Mouse (Mus musculus): ENCODE results near the gene Vps8.

Vps8 gene

DNA sequence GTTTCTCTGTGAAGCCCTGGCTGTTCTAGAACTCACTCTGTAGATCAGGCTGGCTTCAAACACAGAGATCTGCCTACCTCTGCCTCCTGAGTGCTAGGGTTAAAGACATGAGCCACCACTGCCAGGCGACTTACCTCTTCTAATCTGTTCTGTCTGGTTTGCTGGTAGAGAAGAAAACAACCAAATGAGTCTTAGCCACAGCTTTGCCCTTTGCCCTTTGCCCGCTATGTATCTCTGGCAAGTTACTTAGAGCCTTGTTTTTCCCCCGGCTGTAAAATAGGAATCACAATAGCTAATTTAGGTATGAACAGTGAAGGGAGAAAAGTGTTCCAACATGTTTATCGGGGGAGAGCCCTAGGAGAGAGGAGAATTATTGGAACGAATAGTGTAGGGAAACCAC, 18.3 kb upstream of the Vps8 start:
- 78% methylated on average over 5 of the region's 5 CpGs for WGBS

DNA sequence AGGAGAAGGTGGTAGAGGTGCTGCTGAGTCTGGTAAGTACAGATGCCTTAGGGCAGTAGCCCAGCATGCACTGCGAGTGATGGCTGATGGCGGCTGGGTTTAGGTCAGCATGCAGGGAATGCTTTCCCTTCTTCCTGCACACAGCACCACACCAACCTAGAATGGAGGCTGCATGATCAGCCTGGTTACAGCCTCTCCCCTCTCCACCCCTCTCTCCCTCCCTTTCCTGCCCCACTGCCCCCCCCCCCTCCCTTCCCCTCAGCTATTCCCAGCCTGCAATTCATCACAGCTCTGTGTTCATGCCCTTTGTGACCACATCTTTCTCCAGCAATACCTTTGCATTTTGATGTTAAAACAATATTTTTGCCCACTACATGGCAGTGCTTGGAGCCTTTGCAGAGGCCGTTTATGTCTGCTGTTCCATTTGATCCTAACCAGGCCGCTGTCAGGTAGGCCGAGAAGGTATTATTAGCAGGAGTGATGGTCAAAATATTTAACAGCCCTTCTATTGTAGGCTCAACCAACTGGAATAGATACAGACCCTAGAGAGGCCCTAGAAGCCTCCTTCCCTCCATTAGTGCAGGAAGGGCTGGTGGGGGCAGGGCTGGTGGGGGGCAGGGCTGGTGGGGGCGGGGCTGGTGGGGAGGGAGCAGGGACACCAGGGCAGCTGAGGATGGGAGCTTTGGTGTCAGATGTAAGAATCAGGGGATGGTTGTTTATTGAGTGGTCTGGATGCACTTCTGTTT, 17.5 kb upstream of the Vps8 start:
- WGBS: 71% methylated on average over 6 of the region's 6 CpGs

DNA sequence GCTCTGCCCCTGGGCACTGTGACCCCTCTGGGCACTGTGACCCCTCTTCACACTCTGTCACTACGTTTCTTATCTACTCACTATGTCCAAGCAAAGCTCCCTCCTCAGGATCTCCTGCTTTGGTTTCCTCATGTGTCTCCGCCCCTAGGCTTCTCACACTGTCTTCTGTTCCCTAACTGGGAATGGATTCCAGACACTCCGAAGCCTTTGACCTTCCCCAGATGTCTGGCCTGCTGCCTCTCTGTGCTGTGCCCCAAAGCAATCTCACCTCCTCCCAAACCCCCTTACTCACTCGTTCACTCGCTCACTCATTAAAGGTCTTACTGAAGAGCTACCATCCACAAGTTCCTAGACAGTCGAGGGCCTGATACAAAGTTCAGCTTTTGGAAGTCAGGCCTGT, 16.8 kb upstream of the Vps8 start:
- 89% methylated on average over 6 of the region's 6 CpGs for WGBS

DNA sequence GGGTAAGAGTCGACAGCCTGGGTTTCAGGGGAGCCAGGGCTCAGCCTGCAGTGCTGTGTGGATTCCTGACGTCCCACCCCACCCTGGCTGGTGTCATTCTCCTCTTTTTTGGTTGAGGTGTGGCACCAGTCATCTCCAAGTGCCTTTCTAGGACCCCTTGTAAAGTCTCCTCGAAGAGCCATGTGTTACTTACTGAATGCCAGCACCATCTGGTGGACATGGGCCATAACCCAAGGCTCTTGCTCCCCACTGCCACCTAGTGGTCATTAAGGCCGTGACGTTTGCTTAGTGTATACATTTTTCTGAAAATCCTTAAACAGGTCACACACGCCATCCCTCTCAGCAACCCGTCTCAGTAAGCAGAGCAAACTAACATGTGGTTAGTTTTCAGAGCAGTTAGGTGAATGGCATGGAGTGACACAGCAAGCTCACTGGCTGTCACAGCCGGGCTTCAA, 10.3 kb upstream of the Vps8 start:
- 19% methylated on average over 8 of the region's 8 CpGs for WGBS

DNA sequence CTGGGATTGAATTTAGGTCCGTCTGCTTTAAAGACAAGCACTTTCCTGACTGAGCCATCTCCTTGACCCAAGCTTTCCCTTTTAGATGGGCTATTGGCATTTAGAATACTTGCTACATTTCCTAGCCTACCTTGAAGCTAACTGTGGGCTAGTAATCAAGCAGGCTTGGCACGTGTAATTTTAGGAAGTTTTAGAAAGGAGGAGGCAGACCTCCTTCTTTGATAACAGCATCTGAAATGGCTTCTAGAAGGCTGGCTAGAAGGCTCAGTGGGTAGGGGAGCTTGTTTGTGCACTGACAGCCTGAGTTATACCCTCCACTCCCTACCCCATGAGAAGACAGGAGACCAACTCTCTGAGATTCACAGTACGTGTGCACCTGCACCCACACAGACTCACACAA, 9.1 kb upstream of the Vps8 start:
- WGBS: 72% methylated on average over 3 of the region's 3 CpGs

DNA sequence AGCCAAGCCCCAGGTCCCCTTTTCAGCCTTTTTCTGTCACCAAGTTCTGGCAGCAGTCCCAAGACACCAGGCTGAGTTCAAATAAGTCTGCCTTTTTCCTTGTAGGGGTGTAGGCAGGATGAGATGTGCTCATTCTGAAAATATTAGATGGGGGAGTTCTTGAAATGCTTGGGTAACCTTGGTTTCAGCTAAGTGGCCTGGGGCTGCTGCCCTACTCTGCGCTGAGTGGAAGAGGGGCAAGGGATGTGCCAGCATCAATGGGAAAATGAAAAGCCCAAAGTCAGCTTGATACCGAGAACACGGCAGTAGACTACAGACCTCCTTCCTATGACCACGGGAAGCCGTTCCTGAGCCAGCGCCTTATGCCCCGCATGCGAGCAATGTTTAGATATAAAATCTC, 7.8 kb upstream of the Vps8 start:
- 93% methylated on average over 8 of the region's 8 CpGs for WGBS

DNA sequence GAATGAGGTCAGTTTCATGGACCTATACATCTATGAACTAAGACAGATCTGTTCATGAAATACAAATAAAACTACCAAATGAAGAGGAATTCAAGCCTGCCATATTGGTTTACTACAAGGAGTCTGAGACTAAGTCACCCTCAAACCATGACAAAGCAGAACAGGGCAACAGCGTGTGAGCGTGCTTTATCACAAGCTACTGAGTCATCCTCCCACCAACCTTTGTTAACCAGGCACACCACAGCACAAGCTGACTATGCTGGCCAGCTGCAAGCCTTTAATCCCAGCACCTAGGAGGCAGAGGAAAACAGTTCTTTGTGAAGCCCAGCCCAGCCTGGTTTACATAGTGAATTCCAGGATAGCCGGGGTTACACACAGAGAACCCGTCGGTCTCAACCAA, 4.9 kb upstream of the Vps8 start:
- 71% methylated on average over 5 of the region's 5 CpGs for WGBS

DNA sequence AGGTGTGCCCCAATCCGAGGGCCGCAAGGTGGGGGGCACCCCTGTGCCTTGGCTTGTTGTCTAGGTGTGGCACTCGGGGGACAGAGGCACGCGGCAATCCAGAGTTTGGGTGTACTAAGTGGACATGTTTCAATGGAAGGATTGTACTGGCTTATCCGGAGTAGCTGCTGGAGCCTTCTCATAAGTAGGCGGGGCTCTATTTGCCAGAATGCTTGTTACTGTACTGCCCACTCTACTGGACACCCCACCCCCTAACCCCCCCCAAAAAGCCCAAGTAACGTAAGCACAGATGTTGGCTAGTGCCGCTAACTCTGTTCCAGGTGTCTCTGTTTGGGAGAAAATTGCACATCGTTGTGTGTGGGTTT, 610 bp downstream of the Vps8 start:
- 2% methylated on average over 10 of the region's 10 CpGs for WGBS

DNA sequence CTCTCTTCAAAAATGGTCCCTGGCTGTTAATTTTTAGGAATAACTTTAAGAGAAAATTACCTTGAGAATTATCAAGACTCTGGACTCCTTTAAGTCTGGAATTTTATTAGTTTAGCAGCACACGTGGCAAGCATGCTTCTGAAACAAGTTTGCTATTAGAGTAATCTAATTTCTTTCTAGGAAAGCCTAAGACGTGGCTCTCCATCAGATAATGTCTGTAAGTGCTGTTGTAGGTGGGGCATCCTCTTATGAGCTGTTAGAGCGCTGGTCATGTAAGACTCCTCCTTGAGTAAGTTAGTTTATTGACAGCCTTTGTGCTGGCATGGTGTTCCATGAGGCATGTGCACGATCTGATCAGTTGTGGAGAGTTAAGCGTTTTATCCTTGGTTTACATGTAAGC, 5.2 kb downstream of the Vps8 start:
- 85% methylated on average over 5 of the region's 5 CpGs for WGBS

DNA sequence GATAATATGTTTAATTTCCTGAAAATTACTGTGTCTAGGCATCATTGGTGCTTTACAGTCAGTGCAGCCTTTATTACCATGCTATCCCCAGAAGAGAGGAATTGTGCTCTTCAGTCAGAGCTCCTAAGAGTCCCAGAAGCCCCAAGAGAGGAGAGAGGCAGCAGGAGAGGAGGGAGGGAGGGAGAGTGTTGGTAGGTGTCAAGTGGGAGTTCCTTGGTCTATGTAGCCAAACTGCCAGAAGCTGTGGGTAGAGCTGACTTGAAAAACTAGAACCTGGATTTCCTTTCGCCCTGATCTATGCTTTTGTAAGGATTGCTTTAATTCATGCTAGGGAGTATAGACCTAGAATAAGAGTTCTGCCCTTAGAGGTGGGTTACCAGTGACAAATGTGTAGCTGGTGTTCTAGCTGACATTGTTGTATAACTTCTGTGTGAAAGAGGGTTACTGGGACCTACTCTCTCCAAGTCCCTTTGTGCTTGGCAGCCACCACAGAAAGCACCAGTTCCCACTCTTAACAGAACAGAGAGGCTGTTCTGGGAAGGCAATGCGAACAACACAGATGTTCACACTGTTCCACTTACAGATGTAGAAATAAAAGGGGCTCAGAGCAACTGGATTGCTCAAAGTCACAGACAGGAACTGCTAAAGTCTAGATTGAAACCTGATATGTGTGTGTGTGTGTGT, 7.6 kb downstream of the Vps8 start:
- 36% methylated on average over 2 of the region's 2 CpGs for WGBS

DNA sequence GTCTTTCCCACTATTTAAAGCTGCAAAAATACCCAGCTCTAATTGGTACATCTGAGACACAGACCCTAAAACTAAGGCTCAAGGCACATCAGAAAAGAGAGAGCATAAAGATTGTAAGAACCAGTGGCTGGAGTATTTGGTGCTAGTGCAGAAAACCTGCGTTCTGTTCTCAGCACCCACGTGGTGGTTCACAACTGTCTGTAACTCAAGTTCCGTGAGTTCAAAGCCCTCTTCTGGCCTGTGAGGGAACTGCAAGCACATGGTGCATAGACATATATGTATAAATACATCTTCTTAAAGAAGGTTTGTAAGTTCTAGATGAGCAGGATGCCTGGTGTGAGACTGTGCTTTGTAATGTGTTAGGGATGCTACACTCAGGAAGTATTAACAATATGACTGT, 8.7 kb downstream of the Vps8 start:
- 91% methylated on average over 3 of the region's 3 CpGs for whole genome bisulfite sequencing

DNA sequence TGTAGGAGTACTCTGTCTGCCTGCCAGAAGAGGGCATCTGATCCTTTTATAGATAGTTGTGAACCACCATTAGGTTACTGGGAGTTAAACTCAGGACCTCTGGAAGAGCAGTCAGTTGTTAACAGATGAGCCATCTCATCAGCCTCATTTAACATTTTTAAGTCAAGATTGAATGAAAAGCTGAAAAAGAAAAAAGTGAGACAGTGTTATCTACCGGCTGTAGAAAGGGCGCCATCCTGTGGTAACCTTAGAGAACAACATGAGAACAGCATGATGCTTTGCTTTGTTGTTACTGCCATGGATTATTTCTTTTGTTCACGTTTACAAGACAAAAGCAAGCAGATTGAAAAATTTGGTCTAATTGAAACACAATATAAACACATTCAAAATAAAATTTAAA, 10.6 kb downstream of the Vps8 start:
- WGBS: 40% methylated on average over 3 of the region's 3 CpGs

DNA sequence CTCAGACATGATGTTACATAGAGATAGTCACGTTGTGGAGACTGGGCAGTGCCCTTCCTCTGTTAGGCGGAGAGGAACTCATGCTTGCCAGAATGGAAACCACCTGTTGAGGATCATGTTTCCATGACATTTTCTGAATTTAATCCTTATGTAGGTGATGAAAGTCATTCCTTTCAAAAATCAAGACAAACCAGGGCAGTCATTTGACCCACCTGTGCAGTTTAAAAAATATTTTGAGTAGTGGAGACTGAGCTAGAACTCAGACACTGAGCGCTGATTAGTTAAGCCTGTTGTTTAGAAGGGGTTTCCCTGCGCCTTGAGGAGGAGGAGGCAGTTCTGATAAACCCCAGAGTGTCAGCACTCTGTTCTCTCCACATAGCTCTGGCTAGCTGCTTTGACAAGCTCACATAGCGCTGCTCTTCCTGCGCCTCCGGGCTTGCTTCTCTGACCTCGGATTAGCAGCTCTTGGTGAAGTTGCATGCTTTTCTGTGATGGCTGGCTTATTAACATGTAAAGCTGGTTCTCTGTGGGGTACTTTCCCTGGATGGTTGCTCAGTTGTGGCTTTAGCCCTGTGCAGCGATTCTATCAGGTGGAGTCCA, 22.2 kb downstream of the Vps8 start:
- WGBS: 75% methylated on average over 9 of the region's 9 CpGs

DNA sequence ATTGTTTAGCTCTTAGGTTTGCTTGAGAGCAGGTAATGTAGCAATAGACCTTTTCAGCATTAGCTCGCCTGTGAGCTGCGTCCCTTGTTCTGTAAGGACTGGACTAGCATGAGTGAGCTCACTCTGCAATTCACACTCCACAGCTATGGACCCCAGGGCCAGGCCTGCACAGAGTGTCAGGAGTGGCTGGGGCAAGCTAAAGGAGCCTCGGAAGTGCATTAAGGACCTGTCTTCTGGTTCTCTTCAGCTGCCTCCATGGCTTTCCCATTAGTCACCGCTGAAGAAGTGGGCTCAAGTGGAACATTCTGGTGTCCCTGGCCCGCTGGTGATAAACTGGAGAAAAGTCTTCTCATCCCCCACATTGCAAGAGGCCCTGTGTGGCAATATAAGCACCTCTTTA, 24.5 kb downstream of the Vps8 start:
- WGBS: 94% methylated on average over 5 of the region's 5 CpGs

DNA sequence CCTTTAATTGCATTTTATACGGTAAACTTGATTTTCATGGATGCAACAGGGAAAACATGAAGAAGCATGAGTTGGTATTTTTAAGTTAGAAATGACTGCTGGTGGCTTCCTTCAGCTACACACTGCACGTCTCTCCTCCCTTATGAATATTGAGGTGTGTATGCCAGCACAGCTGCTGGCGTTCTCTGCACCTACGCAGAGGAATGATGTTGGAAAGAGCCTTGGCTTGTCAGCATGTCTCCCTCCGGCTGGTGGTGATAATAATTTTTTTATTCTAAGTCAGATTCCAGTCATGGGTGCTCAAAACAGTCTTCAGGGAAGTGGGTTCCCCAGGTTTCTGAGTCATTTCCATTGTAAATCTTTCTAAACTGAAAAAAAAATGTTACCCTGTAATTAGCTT, 25.5 kb downstream of the Vps8 start:
- 65% methylated on average over 5 of the region's 5 CpGs for WGBS

DNA sequence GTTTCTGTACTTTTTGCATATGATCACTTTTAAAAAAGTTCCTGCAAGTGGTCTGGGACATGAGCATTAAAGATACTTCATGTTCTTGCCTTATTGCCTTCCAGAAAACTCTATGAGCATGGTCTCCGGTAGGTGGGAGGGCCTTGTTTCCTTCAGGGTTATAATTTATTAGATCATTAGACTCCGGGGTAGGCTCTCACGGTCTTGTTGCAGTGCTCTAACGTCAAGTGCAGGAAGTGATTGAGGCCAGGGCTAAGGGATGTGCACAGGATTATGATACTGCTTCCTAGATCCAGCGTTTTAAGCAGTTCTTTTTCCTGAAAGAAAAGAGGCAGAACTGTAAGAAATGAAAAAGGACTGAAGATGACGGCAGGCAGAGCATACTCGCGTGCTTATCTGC, 27.0 kb downstream of the Vps8 start:
- whole genome bisulfite sequencing: 87% methylated on average over 8 of the region's 8 CpGs

DNA sequence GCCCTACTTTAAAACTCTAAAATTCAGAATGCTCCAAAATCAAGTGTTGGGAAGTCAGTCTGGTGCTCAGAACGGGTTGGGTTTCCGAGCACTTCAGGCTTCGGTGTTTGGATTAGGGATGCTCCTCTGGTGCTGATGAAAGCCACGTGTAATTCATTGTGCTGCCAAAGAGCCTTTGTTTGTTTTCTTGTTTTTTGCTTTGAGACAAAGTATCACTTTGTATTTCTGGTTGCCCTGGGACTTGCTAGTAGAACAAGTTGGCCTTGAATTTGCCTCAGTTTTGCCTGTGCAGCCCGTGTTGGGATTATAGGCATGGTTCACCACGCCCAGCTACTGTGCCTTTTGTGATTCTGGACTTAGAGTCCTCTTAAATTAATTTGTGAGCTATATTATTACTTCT, 29.7 kb downstream of the Vps8 start:
- 58% methylated on average over 6 of the region's 6 CpGs for WGBS

DNA sequence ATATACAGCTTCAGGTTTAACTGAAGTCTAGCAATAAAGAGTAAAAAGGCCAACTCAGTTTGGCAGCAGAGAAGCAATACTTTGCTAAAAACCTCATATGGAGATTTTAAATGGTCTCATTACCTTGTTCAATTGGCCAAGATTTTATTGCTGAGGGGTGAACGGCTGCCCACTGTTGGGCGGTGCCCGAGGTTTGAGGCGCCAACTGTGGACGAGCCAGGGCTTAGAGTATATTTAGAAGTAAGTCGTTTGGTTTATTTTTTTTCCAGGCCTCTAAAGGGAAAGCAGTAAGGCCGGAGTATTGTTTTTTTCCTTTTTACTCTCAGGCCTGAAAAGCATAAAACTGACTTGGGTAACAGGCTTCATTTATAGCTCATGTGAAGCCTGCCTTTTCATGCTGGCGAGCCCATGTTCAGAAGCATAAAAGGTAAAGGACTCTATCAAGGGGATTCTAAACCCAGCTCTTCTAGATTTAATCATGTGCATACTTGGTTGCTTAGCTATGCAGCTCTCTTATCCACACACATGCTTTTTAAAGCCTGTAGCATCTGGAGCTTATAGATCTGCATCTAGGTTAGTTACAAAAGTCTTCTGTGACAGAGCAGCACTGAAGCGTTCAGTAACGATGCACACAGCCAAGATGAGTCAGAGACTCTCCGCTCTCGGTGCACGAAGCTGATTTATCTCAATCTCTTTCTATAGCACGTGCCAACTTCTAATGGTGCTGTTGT, 34.9 kb downstream of the Vps8 start:
- WGBS: 35% methylated on average over 14 of the region's 14 CpGs

DNA sequence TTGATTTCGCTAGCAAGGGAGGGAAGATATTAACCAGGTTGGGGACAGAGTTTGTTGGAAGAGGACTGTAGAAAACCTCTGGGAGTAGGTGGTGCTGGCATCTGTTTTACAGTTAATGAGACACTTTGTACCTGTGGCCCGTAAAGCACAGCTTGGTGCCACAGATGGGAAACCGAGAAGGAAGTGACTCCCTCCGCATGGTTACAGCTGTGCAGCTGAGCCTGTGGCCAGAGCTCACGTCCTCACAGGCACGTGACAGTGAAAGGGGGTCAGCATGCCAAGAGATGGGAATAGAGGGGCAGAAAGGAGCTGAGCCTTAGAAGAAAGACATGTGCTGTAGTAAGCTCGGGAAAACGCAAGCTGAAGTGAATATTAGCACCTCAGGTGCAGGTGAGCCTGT, 43.0 kb downstream of the Vps8 start:
- WGBS: 58% methylated on average over 8 of the region's 8 CpGs

DNA sequence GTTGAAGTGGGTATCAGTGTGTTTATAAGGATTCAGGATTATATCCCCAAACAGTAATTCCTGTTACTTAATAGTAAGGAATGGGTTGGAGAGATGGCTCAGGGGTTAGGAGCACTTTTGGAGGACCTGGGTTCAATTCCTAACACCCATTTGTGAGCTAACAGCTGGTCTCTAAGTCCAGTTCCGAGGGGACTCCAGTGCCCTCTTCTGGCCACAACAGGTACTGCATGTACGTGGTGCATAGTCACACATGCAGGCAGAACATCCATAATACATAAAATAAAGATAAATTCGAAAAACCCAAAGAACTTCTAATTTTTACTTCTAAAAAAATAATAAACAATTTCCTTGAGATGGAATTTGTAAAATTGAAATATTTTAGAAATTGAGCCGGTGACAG, 47.5 kb downstream of the Vps8 start:
- WGBS: 86% methylated on average over 4 of the region's 4 CpGs

DNA sequence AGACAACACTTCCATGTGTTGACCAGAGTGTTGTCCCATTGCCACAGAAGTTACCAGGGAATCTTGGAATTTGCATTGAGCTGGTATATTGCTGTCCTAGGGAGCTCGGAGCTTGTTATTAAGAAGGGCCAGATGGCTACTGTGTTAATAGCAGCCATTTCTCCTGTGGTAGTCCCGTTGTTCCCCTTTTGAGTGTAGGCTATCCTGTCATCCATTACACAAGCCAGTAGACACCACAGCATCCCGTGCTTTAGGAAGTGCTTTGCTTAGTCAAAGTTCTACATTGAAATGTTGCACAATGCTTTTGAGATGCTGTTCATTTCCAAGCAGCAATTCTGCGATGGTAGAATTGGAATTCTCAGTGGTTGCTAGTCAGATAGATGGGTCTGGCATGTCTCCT, 54.2 kb downstream of the Vps8 start:
- WGBS: 89% methylated on average over 4 of the region's 4 CpGs

DNA sequence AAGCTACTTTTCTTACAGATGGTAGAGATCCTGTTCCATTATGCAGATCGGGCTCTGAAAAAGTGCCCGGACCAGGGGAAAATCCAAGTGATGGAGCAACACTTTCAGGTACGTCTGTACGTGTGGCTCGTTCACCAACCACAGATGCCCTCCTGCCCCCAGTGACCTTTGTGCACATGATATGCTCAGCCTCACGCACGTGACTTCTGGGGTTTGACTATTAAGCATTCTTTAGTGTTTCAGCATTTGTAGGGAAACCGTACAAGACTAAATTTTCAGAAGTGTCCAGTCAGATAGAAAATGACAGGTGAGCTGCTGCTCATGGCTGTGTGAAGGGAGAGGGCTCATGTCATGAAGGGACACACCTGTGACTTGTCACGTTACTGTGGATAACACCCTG, 55.5 kb downstream of the Vps8 start:
- WGBS: 83% methylated on average over 9 of the region's 9 CpGs

DNA sequence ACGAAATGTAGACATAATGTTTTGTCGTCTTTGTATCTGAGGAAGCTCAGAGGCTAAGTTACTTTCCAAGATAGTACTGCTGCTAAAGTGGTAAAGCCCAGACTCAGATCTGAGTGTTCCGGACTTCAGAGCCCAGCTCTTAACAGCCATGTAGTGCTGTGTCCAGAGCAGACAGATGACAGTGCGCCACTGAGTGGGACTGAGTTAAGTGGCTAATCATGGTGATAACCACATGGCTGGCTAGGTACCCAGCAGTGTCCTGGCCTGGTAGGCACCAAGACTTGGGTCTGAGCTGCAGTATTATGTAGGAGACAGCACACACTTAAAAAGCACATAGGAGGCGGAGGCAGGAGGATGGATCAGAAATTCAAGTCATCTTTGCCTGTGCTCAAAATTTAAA, 60.9 kb downstream of the Vps8 start:
- 95% methylated on average over 5 of the region's 5 CpGs for WGBS

Measured in cerebral cortex, adult 2 months (tissue).